Mouse (Mus musculus): ENCODE measurements at regions not wholly inside any gene's neighbourhood (a gene's known extent, or its start where the extent isn't known, plus 50 kb on each side); places are given as distances from the start of the nearest gene placed in this dataset.

- no peaks in the 10 kb centered on the region; the same call in 1 of the 2 replicates for H3K9me3 ChIP-seq (replicated peaks; ENCODE audit: control insufficient read depth, low read length)
- H3K27me3 ChIP-seq (ENCODE audit: control insufficient read depth, insufficient read depth, low read depth, low read length): no peaks in the 10 kb centered on the region
- no peak overlapping the region for H3K4me3 ChIP-seq (ENCODE audit: low read depth, low read length)
- no peaks in the 10 kb centered on the region for H3K36me3 ChIP-seq (ENCODE audit: control insufficient read depth, insufficient read depth)
- no peak overlapping the region for H3K9ac ChIP-seq (ENCODE audit: low read depth, low read length)
- no peak for ATAC-seq (ENCODE audit: low read depth)
- H3K4me2 ChIP-seq (ENCODE audit: low read depth, low read length): no peak overlapping the region
- 24% methylated on average over 7 of the region's 7 CpGs for WGBS (ENCODE audit: insufficient replicate concordance)
- no peak overlapping the region for H3K27ac ChIP-seq (ENCODE audit: low read length)
- no peaks in the 10 kb centered on the region for H3K4me1 ChIP-seq (ENCODE audit: control insufficient read depth, low read depth, low read length)
Measured at GRCm38 (mm10) chr16:50690818-50691217, 99.9 kb upstream of the Ccdc54 start.

GRCm38 (mm10) chr16:50689525-50689924 lies 98.6 kb upstream of the Ccdc54 start:
- no peaks in the 10 kb centered on the region for H3K4me1 ChIP-seq (ENCODE audit: control insufficient read depth, low read depth, low read length)
- H3K4me2 ChIP-seq (ENCODE audit: low read depth, low read length): no peak overlapping the region
- H3K9me3 ChIP-seq (replicated peaks; ENCODE audit: control insufficient read depth, low read length): no peaks in the 10 kb centered on the region
- no peak for ATAC-seq (ENCODE audit: low read depth)
- no peaks in the 10 kb centered on the region for H3K27me3 ChIP-seq (ENCODE audit: control insufficient read depth, insufficient read depth, low read depth, low read length)
- no peak overlapping the region for H3K9ac ChIP-seq (ENCODE audit: low read depth, low read length)
- WGBS (ENCODE audit: insufficient replicate concordance): 43% methylated on average over 10 of the region's 10 CpGs
- H3K27ac ChIP-seq (ENCODE audit: low read length): no peak overlapping the region
- H3K4me3 ChIP-seq (ENCODE audit: low read depth, low read length): no peak overlapping the region
- no peaks in the 10 kb centered on the region for H3K36me3 ChIP-seq (ENCODE audit: control insufficient read depth, insufficient read depth)

DNA sequence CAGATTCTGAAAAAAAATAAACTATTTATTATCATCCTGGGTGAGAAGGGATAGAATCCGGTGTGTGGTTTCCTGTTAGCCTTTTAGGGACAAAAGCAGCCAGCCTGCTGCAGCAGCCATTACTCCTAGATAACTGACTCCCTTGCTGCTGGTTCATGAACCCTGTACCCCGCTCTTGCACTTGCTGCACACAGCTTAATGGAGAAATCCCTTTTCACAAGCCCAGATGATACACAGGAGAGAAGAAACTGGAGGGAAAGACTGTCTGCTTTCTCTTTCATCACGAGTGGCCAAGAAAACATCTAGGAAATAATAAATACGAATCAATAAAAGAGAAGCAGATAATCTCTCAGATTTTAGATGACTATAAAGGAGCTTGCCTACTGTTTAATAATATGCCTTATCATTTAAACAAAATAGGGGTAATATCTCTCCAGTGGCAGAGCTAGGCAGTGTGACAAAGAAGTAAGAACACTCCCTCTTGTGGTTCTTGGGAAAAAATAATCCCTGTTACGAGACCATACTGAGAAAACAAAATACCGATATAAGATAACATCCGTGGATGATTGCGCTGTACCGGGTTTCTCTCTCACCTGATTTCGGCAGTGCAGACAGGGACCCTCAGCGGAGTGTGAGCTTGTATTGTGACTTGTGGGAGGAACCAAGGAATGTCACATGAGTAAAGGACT lies 98.0 kb upstream of the Ccdc54 start:
- Histone ChIP-seq H3K36me3 (ENCODE audit: control insufficient read depth, insufficient read depth) (no peaks in the 10 kb centered on the region), H3K9ac (ENCODE audit: low read depth, low read length) (no peak overlapping the region), H3K9me3 (replicated peaks; ENCODE audit: control insufficient read depth, low read length) (no peaks in the 10 kb centered on the region), H3K27me3 (ENCODE audit: control insufficient read depth, insufficient read depth, low read depth, low read length) (no peaks in the 10 kb centered on the region), H3K4me2 (ENCODE audit: low read depth, low read length) (no peak overlapping the region), H3K27ac (ENCODE audit: low read length) (no peak overlapping the region), H3K4me1 (ENCODE audit: control insufficient read depth, low read depth, low read length) (no peaks in the 10 kb centered on the region), H3K4me3 (ENCODE audit: low read depth, low read length) (no peak overlapping the region)
- 27% methylated on average over 11 of the region's 11 CpGs for WGBS (ENCODE audit: insufficient replicate concordance)
- ATAC-seq (ENCODE audit: low read depth): no peak

DNA sequence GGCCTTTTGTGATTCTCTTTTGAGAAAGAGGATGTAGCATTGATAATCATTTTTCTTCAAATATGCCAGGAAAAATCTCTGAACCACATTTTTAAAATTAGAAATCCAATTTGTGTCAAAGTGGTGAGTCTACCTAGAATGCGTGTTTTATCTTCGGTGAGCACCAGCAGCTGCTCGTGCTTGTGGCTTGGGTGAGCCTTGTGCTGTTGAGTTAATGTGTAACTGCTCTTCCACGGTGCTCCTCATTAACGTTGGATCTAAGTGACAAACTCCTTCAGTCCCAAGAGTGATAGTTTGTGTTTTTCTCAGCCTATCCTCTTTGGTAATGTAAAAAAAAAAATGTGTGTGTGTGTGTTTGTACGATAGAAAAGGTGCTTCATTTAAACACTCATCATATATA lies 88.7 kb upstream of the Ccdc54 start:
- ATAC-seq (ENCODE audit: low read depth): no peak
- H3K4me2 ChIP-seq (ENCODE audit: low read depth, low read length): no peak overlapping the region
- WGBS (ENCODE audit: insufficient replicate concordance): 53% methylated on average over 6 of the region's 6 CpGs

GRCm38 (mm10) chr16:50673339-50673738 lies 82.4 kb upstream of the Ccdc54 start:
- no peak overlapping the region for H3K4me3 ChIP-seq (ENCODE audit: low read depth, low read length)
- WGBS (ENCODE audit: insufficient replicate concordance): 62% methylated on average over 5 of the region's 5 CpGs
- no peak for ATAC-seq (ENCODE audit: low read depth)
- H3K9me3 ChIP-seq (replicated peaks; ENCODE audit: control insufficient read depth, low read length): no peaks in the 10 kb centered on the region
- H3K27ac ChIP-seq (ENCODE audit: low read length): no peak overlapping the region
- H3K27me3 ChIP-seq (ENCODE audit: control insufficient read depth, insufficient read depth, low read depth, low read length): no peaks in the 10 kb centered on the region
- H3K4me1 ChIP-seq (ENCODE audit: control insufficient read depth, low read depth, low read length): no peaks in the 10 kb centered on the region
- no peak overlapping the region for H3K4me2 ChIP-seq (ENCODE audit: low read depth, low read length)
- H3K9ac ChIP-seq (ENCODE audit: low read depth, low read length): no peak overlapping the region
- H3K36me3 ChIP-seq (ENCODE audit: control insufficient read depth, insufficient read depth): no peaks in the 10 kb centered on the region

More for the DNA sequence above, 88.7 kb upstream of the Ccdc54 start:
- Histone ChIP-seq H3K9me3 (replicated peaks; ENCODE audit: control insufficient read depth, low read length) (no peaks in the 10 kb centered on the region), H3K4me1 (ENCODE audit: control insufficient read depth, low read depth, low read length) (no peaks in the 10 kb centered on the region), H3K36me3 (ENCODE audit: control insufficient read depth, insufficient read depth) (no peaks in the 10 kb centered on the region), H3K4me3 (ENCODE audit: low read depth, low read length) (no peak overlapping the region), H3K27me3 (ENCODE audit: control insufficient read depth, insufficient read depth, low read depth, low read length) (no peaks in the 10 kb centered on the region), H3K27ac (ENCODE audit: low read length) (no peak overlapping the region), H3K9ac (ENCODE audit: low read depth, low read length) (no peak overlapping the region)

DNA sequence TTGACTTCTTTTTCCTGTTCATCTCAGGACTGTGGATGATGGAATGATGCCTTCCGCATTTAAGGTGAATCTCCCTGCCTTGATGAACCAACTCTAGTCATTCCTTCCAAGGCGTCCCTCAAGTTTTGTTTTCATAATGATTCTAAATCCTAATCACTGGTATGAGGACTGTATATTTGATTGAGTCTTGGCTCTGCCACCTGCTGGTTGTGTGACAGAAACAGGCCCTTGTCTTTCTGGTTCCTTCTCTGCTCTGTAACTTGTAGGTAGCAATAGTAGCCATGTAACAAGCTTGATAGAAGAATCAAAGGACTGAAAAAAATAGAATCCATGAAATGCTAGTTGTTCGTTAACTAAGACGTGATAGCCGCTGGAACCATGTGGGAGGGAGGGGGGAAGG lies 81.8 kb upstream of the Ccdc54 start:
- Histone ChIP-seq H3K9ac (ENCODE audit: low read depth, low read length) (no peak overlapping the region), H3K27me3 (ENCODE audit: control insufficient read depth, insufficient read depth, low read depth, low read length) (no peaks in the 10 kb centered on the region), H3K27ac (ENCODE audit: low read length) (no peak overlapping the region), H3K36me3 (ENCODE audit: control insufficient read depth, insufficient read depth) (no peaks in the 10 kb centered on the region), H3K4me1 (ENCODE audit: control insufficient read depth, low read depth, low read length) (no peaks in the 10 kb centered on the region), H3K4me3 (ENCODE audit: low read depth, low read length) (no peak overlapping the region), H3K9me3 (replicated peaks; ENCODE audit: control insufficient read depth, low read length) (no peaks in the 10 kb centered on the region), H3K4me2 (ENCODE audit: low read depth, low read length) (no peak overlapping the region)
- no peak for ATAC-seq (ENCODE audit: low read depth)
- 55% methylated on average over 5 of the region's 5 CpGs for WGBS (ENCODE audit: insufficient replicate concordance)

GRCm38 (mm10) chr16:50671170-50671569 lies 80.2 kb upstream of the Ccdc54 start:
- Histone ChIP-seq H3K27me3 (ENCODE audit: control insufficient read depth, insufficient read depth, low read depth, low read length) (no peaks in the 10 kb centered on the region), H3K27ac (ENCODE audit: low read length) (no peak overlapping the region), H3K4me2 (ENCODE audit: low read depth, low read length) (no peak overlapping the region), H3K9me3 (replicated peaks; ENCODE audit: control insufficient read depth, low read length) (no peaks in the 10 kb centered on the region), H3K4me3 (ENCODE audit: low read depth, low read length) (no peak overlapping the region), H3K4me1 (ENCODE audit: control insufficient read depth, low read depth, low read length) (no peaks in the 10 kb centered on the region), H3K36me3 (ENCODE audit: control insufficient read depth, insufficient read depth) (no peaks in the 10 kb centered on the region), H3K9ac (ENCODE audit: low read depth, low read length) (no peak overlapping the region)
- no peak for ATAC-seq (ENCODE audit: low read depth)
- WGBS (ENCODE audit: insufficient replicate concordance): 63% methylated on average over 5 of the region's 5 CpGs

- no peaks in the 10 kb centered on the region for H3K9me3 ChIP-seq (replicated peaks; ENCODE audit: control insufficient read depth, low read length)
- H3K27ac ChIP-seq (ENCODE audit: low read length): no peak overlapping the region
- H3K4me3 ChIP-seq (ENCODE audit: low read depth, low read length): no peak overlapping the region
- H3K4me1 ChIP-seq (ENCODE audit: control insufficient read depth, low read depth, low read length): no peaks in the 10 kb centered on the region
- no peak overlapping the region for H3K4me2 ChIP-seq (ENCODE audit: low read depth, low read length)
- H3K36me3 ChIP-seq (ENCODE audit: control insufficient read depth, insufficient read depth): no peaks in the 10 kb centered on the region
- ATAC-seq (ENCODE audit: low read depth): no peak
- WGBS (ENCODE audit: insufficient replicate concordance): 25% methylated on average over 2 of the region's 2 CpGs
- H3K27me3 ChIP-seq (ENCODE audit: control insufficient read depth, insufficient read depth, low read depth, low read length): no peaks in the 10 kb centered on the region
- H3K9ac ChIP-seq (ENCODE audit: low read depth, low read length): no peak overlapping the region
Measured at GRCm38 (mm10) chr16:50664240-50664639, 73.3 kb upstream of the Ccdc54 start.

Data from liver, embryonic 16.5 days (tissue).